Mouse (Mus musculus): Measurements from ENCODE around the gene Grid2. TPM values are rescaled to one million over a fixed set of nuclear protein-coding genes. Genes with fewer than 3 reads are reported as not detected.

Gene Grid2
- polyA plus RNA-seq, 1 experiment: not detected

DNA sequence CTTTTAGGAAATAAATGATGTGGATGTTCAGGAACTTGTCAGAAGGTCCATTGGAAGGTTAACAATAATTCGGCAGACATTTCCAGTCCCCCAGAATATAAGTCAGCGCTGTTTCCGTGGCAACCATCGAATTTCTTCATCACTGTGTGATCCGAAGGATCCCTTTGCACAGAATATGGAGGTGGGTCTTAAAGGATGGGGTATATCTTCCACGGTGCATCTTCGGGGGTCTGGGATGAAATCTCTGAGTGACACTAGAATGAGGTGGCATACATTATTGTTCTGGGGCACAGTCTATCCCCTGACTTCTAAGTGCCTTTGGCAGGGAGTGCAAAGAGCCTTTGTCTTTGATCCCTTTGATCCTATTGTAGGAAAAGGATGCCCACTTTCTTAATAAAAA, 808.2 kb downstream of the Grid2 start:
- DNase-seq (ENCODE audit: low read depth): no peak

DNA sequence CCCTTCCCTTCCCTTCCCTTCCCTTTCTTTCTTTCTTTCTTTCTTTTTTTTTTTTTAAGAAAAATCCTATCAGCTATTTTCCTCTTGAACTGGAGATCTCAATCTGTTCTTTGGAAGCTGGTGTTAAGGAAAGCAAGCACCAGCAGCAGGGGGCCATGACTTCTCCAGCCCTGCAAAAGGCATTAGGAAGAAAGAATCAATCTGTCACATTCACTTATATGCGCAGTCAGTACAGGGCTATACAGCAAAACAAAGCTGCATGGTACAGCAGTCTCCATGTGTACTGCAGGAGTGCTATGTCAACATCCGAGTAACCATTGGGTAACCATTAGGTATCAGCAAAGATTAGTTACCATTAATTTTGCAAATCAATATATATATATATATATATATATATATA, 809.0 kb downstream of the Grid2 start:
- no peak for DNase-seq (ENCODE audit: low read depth)

DNA sequence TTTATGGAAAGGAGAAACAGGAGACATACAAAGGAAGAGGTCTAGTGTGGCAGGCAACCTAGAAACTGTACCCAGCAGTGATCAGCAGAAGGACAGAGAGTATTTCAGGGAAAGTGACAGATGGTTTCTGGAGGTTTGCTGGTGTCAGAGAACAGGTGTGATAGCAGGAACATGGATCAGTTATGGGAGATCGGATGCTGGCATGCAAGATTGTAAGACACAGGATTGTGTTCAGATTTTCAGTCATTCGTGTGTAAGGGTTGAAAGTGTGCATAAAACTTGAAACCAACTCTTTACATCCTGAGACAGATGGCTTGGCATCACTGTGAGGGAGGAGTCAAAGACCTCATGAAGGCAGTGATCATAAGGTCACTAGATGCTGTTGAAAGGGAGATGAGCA, 817.7 kb downstream of the Grid2 start:
- no peak for DNase-seq (ENCODE audit: low read depth)

DNA sequence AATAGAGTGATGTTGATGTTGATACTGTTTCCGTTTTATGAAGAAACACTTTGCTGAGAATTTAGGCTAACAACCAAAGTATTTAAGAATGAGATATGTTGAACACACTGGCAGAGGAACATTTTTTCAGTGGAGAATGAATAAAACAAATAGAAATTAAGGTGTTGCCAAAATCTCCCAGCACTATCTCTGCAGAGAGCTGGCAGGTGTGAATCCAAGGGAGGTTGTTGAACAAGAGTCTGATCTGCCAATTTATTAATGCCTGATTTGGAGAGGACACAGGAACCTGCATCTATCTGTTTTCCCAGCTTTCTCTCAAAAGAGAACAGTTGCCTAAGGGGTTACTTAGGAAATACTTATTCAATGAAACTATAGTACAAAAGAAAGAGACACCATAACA, 822.2 kb downstream of the Grid2 start:
- no peak for DNase-seq (ENCODE audit: low read depth)

GRCm38 (mm10) chr6:64098662-64099061, 843.0 kb downstream of the Grid2 start:
- DNase-seq (ENCODE audit: low read depth): no peak

GRCm38 (mm10) chr6:64114594-64114993, 858.9 kb downstream of the Grid2 start:
- DNase-seq (ENCODE audit: low read depth): no peak

DNA sequence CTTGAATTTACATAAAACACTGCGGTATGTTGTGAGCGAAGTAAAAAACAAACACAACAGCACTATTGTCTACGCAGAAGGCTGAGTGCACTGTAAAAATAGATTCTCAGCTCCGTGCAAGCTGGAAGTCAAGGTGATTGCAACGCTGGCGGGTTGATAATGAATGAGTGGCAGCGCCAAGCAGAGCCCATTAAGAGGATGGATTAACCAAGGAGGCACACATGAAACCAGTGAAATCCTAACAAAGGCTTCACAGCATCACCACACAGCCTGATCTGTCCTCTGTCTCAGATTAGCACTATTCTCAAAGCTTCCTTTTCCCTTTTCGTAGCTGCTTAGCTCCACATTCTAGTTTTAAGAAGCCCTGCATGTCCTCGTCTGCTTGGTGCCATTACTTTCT, 880.6 kb downstream of the Grid2 start:
- no peak for DNase-seq (ENCODE audit: low read depth)

GRCm38 (mm10) chr6:64148613-64149012, 892.9 kb downstream of the Grid2 start:
- DNase-seq (ENCODE audit: low read depth): no peak

DNA sequence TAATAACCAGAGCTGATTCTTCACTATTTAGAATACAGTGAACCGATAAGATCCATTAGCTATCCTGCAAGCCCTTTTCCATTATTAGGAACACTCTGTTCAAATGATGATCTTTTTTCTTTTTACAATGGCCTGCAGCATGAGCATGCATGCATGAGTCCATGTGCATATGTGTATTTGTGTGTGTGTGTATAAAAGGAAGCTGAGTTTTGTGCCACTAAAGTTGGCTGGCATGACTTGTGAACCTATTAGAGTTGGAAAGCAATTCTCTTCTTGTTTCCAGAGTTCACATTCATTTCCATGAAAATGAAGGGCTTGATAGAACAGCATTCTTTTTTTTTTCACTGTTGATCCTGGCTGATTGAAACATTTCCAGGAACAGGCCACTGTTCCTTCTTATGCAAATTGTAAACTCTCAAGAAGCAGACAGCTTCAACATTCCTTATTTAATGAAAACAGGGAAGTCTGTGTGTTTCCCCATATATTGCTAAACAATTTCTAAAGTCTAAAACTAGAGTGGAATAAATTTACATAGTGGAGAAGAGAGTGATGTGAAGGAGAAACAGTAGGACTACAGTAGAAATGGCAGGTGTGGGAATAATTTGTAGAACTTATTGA, 919.4 kb downstream of the Grid2 start:
- no peak for DNase-seq (ENCODE audit: low read depth)

- no peak for DNase-seq (ENCODE audit: low read depth)
These were observed 938.0 kb downstream of the Grid2 start for GRCm38 (mm10) chr6:64193646-64194045.

DNA sequence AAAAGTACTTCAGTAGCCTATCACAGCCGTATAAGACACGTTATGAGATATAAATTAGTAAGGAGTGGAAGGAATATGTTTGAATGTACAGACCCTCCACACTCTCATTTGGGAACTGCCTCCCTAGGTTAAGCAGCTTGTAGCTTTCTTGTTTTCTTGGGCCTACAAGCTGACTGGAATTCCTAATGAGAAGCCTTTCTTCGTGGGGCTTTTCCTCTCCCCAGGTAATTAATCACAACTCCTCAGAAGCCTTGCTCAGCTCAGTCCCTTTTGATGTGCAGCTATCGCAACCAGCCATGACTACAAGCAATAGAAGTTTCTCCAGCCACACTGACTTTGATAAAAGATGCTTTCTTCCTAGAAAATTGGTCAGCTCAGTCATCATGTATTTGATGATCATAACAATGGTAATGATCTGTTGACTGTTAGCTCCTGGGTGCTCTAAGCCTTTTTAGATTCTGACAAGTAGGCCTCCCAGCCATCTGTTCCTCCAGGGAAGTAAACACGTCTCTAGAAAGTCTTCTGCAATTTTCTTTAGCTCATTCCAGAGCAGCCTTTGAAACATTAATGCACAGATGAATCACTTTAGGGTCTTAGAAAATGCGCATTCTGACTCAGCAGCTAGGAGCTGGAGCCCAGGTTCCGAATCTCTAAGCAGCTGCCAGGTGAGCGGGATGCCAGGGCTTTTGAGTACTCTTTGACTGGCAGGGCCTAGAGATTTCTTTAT, 946.9 kb downstream of the Grid2 start:
- no peak for DNase-seq (ENCODE audit: low read depth)

DNA sequence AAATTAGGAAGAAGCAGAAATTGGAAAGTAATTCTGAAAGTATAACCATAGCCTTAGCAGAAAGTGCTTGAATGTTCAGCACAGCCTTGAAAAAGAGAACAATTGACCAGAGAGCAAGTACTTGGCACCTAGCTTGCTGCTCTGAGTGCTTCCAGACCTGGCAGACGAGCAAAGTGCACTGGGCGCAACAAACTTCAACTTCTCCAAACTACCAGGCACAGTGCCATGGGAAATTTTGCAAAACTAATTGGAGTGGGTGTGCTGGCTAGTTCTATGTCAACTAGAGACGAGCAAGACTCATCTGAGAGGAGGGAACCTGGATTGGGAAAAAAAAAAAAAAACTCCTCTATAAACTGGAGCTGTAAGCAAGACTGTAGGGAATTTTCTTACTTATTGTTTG, 980.7 kb downstream of the Grid2 start:
- no peak for DNase-seq (ENCODE audit: low read depth)

- DNase-seq (ENCODE audit: low read depth): no peak
These were observed 984.9 kb downstream of the Grid2 start for GRCm38 (mm10) chr6:64240526-64240925.

DNA sequence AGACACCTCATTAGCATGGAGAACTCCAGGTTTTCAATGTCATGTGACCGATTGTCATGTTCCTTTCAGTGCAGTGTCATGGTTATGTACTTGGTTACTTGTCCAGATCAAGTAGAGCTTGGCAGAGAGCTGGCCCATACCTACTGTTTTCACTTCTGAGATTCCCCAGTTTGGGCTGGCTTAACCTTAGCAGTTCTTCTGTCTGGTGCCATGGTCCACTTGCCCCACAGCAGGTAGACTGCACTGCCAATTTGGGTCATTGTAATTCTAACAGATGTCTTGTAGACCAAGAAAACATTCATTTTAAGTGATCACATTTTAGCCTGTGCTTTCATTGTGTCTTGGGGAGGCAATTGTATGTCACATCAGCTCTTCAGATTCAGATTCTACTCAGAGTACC, 990.3 kb downstream of the Grid2 start:
- DNase-seq (ENCODE audit: low read depth): no peak

DNA sequence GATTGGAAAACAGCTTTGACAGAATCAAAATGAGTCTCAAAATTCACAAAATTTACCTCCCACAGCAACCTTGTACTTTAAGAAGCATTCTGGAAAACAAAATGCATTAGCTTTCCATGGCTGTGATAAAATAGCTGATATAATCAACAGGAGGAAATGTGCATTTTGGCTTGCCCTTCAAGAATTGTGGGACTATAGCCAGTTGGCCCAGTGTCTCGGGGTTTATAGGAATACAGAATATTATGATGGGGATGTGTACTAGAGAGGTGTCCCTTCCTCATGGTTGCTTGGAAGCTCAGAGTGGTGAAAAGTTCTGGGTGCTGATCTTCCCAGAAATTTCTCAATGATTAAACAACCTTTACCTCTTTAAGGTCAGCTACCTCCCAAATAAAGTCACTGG, 995.4 kb downstream of the Grid2 start:
- no peak for DNase-seq (ENCODE audit: low read depth)

GRCm38 (mm10) chr6:64263517-64263916, 1007.8 kb downstream of the Grid2 start:
- no peak for DNase-seq (ENCODE audit: low read depth)

DNA sequence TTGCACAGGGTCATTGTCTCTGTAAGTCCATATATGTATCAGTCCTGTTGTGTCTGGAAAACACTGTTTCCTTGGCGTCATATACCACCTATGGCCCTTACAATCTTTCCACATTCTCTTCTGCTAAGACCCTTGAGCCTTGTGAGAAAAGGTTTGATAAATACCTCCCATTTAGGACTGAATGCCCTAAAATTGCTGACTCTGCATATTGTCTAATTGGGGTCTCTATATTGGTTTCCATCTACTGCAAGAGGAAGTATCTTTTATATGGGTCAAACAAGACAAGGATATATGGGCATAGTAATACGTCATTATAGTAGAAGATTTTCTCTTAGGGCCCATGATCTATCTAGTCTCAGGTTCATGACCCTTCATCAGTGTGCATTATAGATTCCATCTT, 1008.5 kb downstream of the Grid2 start:
- no peak for DNase-seq (ENCODE audit: low read depth)

- DNase-seq (ENCODE audit: low read depth): no peak
These were observed 1018.8 kb downstream of the Grid2 start for GRCm38 (mm10) chr6:64274319-64275114.

DNA sequence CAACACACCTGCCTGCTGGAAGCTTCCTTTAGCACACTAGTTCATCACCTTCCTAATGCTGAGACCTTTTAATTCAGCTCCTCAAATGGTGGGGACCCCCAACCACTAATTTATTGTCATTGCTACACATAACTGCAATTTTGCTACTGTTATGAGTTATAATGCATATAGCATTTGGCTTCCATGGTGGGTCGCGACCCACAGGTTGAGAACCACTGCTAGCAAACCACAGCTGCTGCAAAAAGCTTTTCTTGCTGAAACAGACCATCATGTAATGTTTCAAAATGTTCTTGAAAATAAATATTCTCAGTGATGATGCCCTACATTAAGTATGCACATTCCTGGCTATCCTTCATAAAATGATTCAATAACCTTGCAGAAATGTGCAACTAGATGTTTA, 1024.3 kb downstream of the Grid2 start:
- no peak for DNase-seq (ENCODE audit: low read depth)

DNA sequence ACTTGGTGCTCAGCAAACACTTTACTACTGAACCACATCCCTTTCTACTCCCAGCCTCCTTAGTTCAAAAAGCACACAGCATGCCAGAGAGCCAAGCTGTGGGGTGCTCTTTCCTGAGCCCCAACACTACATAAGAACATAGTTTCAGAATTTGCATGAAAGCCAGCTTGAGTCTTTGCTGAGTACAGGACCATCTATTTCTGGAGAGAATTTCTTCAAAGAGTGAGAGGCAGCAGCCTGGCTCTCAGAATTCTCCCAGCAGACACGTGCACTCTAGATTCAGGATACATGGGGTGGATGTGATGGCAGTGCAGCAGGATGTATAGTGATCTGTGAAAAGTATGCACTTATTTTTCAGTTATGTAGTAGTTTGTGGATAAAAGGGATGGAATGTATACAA, 1038.1 kb downstream of the Grid2 start:
- no peak for DNase-seq (ENCODE audit: low read depth)

DNA sequence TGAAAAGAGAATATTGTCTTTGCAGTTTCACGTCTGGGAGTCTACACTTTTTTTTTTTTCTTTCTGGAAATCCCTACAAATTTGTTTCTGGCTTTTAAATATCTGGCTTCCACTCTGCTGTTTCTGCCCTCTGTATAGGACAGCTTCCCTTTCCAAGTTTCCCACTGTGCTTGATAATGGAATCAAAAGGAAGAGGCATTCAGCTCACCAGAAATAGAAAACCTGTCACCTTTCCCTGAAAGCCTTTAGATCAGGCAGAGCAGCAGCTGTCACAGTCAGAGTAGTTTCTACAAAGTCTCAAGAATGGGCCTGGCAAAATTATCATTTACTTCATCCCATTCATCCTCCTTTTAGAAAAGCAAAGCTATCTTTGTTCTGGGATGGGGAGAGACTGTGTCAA, 1042.0 kb downstream of the Grid2 start:
- DNase-seq (ENCODE audit: low read depth): no peak

- DNase-seq (ENCODE audit: low read depth): no peak
These were observed 1049.2 kb downstream of the Grid2 start for GRCm38 (mm10) chr6:64304709-64305476.

Data from gonadal fat pad, adult 2 months (tissue).